Comparison of ENCODE assay signal across 16 mouse cellular contexts in genomic region chr3:98055008-98055345, GRCm38 (mm10). TPM values are rescaled to one million over a fixed set of nuclear protein-coding genes. Genes with fewer than 3 reads are reported as not detected.
DNase-seq lines count a peak whose midpoint lies in the region; ATAC-seq and TF ChIP-seq lines count a peak whose summit lies in the region.
"Had no signal": no experiment of that assay in that cellular context is flagged by ENCODE, and none has a peak within 500 bp of the region (broad histone marks: within the 10 kb centered on the region; RNA-seq: fewer than 3 reads in every experiment).

No protein-coding gene starts in this region.

- no peak for TF ChIP-seq RAD21 in MEL (IDR thresholded peaks at IDR 0.05; ENCODE audit: low read depth, low read length)

- WGBS in forebrain, embryonic 10.5 days = 84% methylated on average over 6 of the region's 6 CpGs
- WGBS in forebrain, embryonic 11.5 days = 82% methylated on average over 6 of the region's 6 CpGs
- 29% methylated on average over 6 of the region's 6 CpGs for WGBS in liver, embryonic 12.5 days (ENCODE audit: insufficient replicate concordance)

- TF ChIP-seq POLR2A in MEL (IDR thresholded peaks at IDR 0.05; ENCODE audit: control insufficient read depth in 1 of 2, insufficient read depth in 1 of 2, low read depth in 1 of 2, low read length in 2 of 2, poor library complexity in 1 of 2) = no peak
- no peak for TF ChIP-seq POLR2A in embryonic fibroblast, embryonic 13.5 days (IDR thresholded peaks at IDR 0.05; ENCODE audit: low read depth, low read length)

- TF ChIP-seq EP300 in MEL (IDR thresholded peaks at IDR 0.05; ENCODE audit: low read depth in 1 of 2, low read length in 2 of 2) = peak; percentile 88 to 90

- H3K79me2 ChIP-seq in MEL (ENCODE audit: control insufficient read depth, insufficient read depth, low read length, poor library complexity) = no peaks in the 10 kb centered on the region

- no peaks in the 10 kb centered on the region for H3K27me3 ChIP-seq in forebrain, embryonic 10.5 days (ENCODE audit: poor library complexity, severe bottlenecking)
- H3K27me3 ChIP-seq in forebrain, embryonic 11.5 days (ENCODE audit: control insufficient read depth, insufficient read depth, low read length) = no peaks in the 10 kb centered on the region
- H3K27me3 ChIP-seq in MEL (ENCODE audit: control insufficient read depth in 1 of 2, insufficient read depth in 2 of 2, low read length in 2 of 2) = no peaks in the 10 kb centered on the region
- no peaks in the 10 kb centered on the region for H3K27me3 ChIP-seq in liver, embryonic 12.5 days (replicated peaks)
- H3K27me3 ChIP-seq: hindbrain, embryonic 15.5 days; midbrain, embryonic 15.5 days; neural tube, embryonic 12.5 days; stomach, embryonic 15.5 days had no signal

- peaks cover 22% of the 10 kb centered on the region; the same call in 1 of the 2 replicates for H3K36me3 ChIP-seq in forebrain, embryonic 10.5 days (replicated peaks)
- H3K36me3 ChIP-seq in forebrain, embryonic 11.5 days (ENCODE audit: control insufficient read depth, insufficient read depth, low read length) = no peaks in the 10 kb centered on the region
- H3K36me3 ChIP-seq in MEL (ENCODE audit: control insufficient read depth in 1 of 2, insufficient read depth in 2 of 2, low read length in 2 of 2) = peaks cover 0 to 31% of the 10 kb centered on the region in 2 experiments; a peak in 2 of 4 replicates
- peaks cover 11% of the 10 kb centered on the region; the same call in 1 of the 2 replicates for H3K36me3 ChIP-seq in liver, embryonic 12.5 days
- H3K36me3 ChIP-seq: hindbrain, embryonic 15.5 days; midbrain, embryonic 15.5 days; neural tube, embryonic 12.5 days; stomach, embryonic 15.5 days had no signal

- H3K4me2 ChIP-seq in forebrain, embryonic 11.5 days (ENCODE audit: low read depth, low read length, severe bottlenecking) = no peak overlapping the region
- peak overlapping the region; percentile 34 for H3K4me2 ChIP-seq in liver, embryonic 12.5 days
- H3K4me2 ChIP-seq: hindbrain, embryonic 15.5 days; midbrain, embryonic 15.5 days; neural tube, embryonic 12.5 days; stomach, embryonic 15.5 days had no signal

- peak overlapping the region; percentile 25; the same call in 1 of the 2 replicates for H3K27ac ChIP-seq in forebrain, embryonic 10.5 days
- H3K27ac ChIP-seq in forebrain, embryonic 11.5 days (ENCODE audit: low read depth, low read length) = no peak overlapping the region
- H3K27ac ChIP-seq in MEL (ENCODE audit: control insufficient read depth, low read depth, low read length) = peak overlapping the region; percentile 65
- H3K27ac ChIP-seq in embryonic fibroblast, embryonic 13.5 days (ENCODE audit: insufficient read depth, low read length) = peak overlapping the region; percentile 45; the same call in 1 of the 2 replicates
- peak overlapping the region; percentile 64; the same call in 1 of the 2 replicates for H3K27ac ChIP-seq in liver, embryonic 12.5 days
- H3K27ac ChIP-seq: hindbrain, embryonic 15.5 days; midbrain, embryonic 15.5 days; neural tube, embryonic 12.5 days; stomach, embryonic 15.5 days had no signal

- H3K9ac ChIP-seq in forebrain, embryonic 11.5 days (ENCODE audit: low read length) = no peak overlapping the region
- H3K9ac ChIP-seq in MEL (ENCODE audit: control insufficient read depth, low read depth, low read length, poor library complexity, severe bottlenecking) = 0 out of 2 replicates have a peak overlapping the region, but pooled peaks have one; percentile 0
- H3K9ac ChIP-seq in liver, embryonic 12.5 days = no peak overlapping the region
- H3K9ac ChIP-seq: hindbrain, embryonic 15.5 days; midbrain, embryonic 15.5 days; neural tube, embryonic 12.5 days; stomach, embryonic 15.5 days had no signal

- H3K4me3 ChIP-seq in forebrain, embryonic 10.5 days = no peak overlapping the region
- no peak overlapping the region for H3K4me3 ChIP-seq in forebrain, embryonic 11.5 days (ENCODE audit: low read depth, low read length)
- no peak overlapping the region for H3K4me3 ChIP-seq in MEL (ENCODE audit: control insufficient read depth in 1 of 2, insufficient read depth in 1 of 2, low read depth in 2 of 2, low read length in 2 of 2)
- H3K4me3 ChIP-seq in embryonic fibroblast, embryonic 13.5 days (ENCODE audit: insufficient read depth, low read length) = no peak overlapping the region
- no peak overlapping the region for H3K4me3 ChIP-seq in liver, embryonic 12.5 days
- H3K4me3 ChIP-seq: hindbrain, embryonic 15.5 days; midbrain, embryonic 15.5 days; neural tube, embryonic 12.5 days; stomach, embryonic 15.5 days had no signal

- no peaks in the 10 kb centered on the region for H3K9me3 ChIP-seq in forebrain, embryonic 10.5 days
- H3K9me3 ChIP-seq in forebrain, embryonic 11.5 days (ENCODE audit: control insufficient read depth, low read length) = no peaks in the 10 kb centered on the region
- no peaks in the 10 kb centered on the region for H3K9me3 ChIP-seq in MEL (replicated peaks; ENCODE audit: insufficient read depth, low read length)
- no peaks in the 10 kb centered on the region for H3K9me3 ChIP-seq in liver, embryonic 12.5 days (replicated peaks)
- H3K9me3 ChIP-seq: hindbrain, embryonic 15.5 days; midbrain, embryonic 15.5 days; neural tube, embryonic 12.5 days; stomach, embryonic 15.5 days had no signal

- no peak for DNase-seq in forebrain, embryonic 10.5 days (ENCODE audit: extremely low spot score, low spot score)
- no peak for DNase-seq in forebrain, embryonic 11.5 days (ENCODE audit: low spot score)
- DNase-seq in MEL (ENCODE audit: low read depth, low spot score) (peak; percentile 78), MN1 (ENCODE audit: low spot score) (no peak)
- no peak for DNase-seq in left cerebral cortex, adult 8-10 months (ENCODE audit: low spot score in 2 of 2)
- DNase-seq in natural killer cell, adult 2 months (ENCODE audit: low spot score in 2 of 2) = no peak
- DNase-seq: adrenal gland, adult 8-10 months; cerebellum, postnatal 14 days; kidney, adult 9 months; thymus, postnatal 25 days had no signal

- ATAC-seq in forebrain, embryonic 11.5 days (replicated peaks; ENCODE audit: low FRiP score) = no peak
- peak; percentile 78 for ATAC-seq in liver, embryonic 12.5 days
- ATAC-seq: midbrain, embryonic 15.5 days had no signal

- H3K4me1 ChIP-seq in forebrain, embryonic 10.5 days = peaks cover 88% of the 10 kb centered on the region
- no peaks in the 10 kb centered on the region; the same call in 1 of the 2 replicates for H3K4me1 ChIP-seq in forebrain, embryonic 11.5 days (replicated peaks; ENCODE audit: control insufficient read depth, insufficient read depth, low read length)
- peaks cover 26 to 29% of the 10 kb centered on the region in 2 experiments for H3K4me1 ChIP-seq in MEL (ENCODE audit: control insufficient read depth in 1 of 2, insufficient read depth in 2 of 2, low read length in 2 of 2)
- peaks cover 24% of the 10 kb centered on the region for H3K4me1 ChIP-seq in embryonic fibroblast, embryonic 13.5 days (ENCODE audit: control insufficient read depth, insufficient read depth, low read length)
- H3K4me1 ChIP-seq in liver, embryonic 12.5 days = peaks cover 75% of the 10 kb centered on the region

- TF ChIP-seq CTCF in MEL (IDR thresholded peaks at IDR 0.05 in 2 of 3, conservative IDR thresholded peaks at IDR 0.05 in 1 of 3; ENCODE audit: control insufficient read depth in 1 of 3, insufficient read depth in 1 of 3, low read depth in 2 of 3, low read length in 3 of 3, poor library complexity in 1 of 3, severe bottlenecking in 1 of 3) = no peak
- TF ChIP-seq CTCF in embryonic fibroblast, embryonic 13.5 days (IDR thresholded peaks at IDR 0.05; ENCODE audit: borderline replicate concordance, insufficient read depth, low read length) = no peak

TF ChIP-seq in MEL, 35 proteins besides CTCF, POLR2A, EP300 and RAD21 (continues in another document):
- TF ChIP-seq ZC3H11A (IDR thresholded peaks at IDR 0.05; ENCODE audit: low read depth, low read length) (0 out of 2 replicates have a peak, but pooled peaks have one; percentile 12), ZKSCAN1 (IDR thresholded peaks at IDR 0.05; ENCODE audit: low read depth, low read length) (no peak), MYC (IDR thresholded peaks at IDR 0.05; ENCODE audit: low read depth, low read length) (peak; percentile 40; the same call in 1 of the 2 replicates), MAX (IDR thresholded peaks at IDR 0.05; ENCODE audit: low read length) (no peak), JUND (IDR thresholded peaks at IDR 0.05; ENCODE audit: low read depth, low read length) (no peak), SMC3 (IDR thresholded peaks at IDR 0.05; ENCODE audit: low read depth, low read length) (no peak; the same call in 1 of the 2 replicates), NELFE (IDR thresholded peaks at IDR 0.05; ENCODE audit: low read depth, low read length) (no peak), SIN3A (IDR thresholded peaks at IDR 0.05; ENCODE audit: low read length) (0 out of 2 replicates have a peak, but pooled peaks have one; percentile 43), MAFK (IDR thresholded peaks at IDR 0.05; ENCODE audit: borderline replicate concordance, low read depth, low read length) (no peak; the same call in 1 of the 2 replicates), USF1 (IDR thresholded peaks at IDR 0.05; ENCODE audit: low read depth, low read length) (no peak), POLR2AphosphoS2 (IDR thresholded peaks at IDR 0.05; ENCODE audit: low read length) (no peak; the same call in 1 of the 2 replicates), TAL1 (IDR thresholded peaks at IDR 0.05; ENCODE audit: low read length) (peak; percentile 47), RCOR1 (IDR thresholded peaks at IDR 0.05; ENCODE audit: low read depth, low read length) (peak; percentile 81), NRF1 (IDR thresholded peaks at IDR 0.05; ENCODE audit: insufficient read depth, low read depth, low read length, poor library complexity, severe bottlenecking) (no peak), BHLHE40 (IDR thresholded peaks at IDR 0.05; ENCODE audit: borderline replicate concordance, low read depth, low read length) (peak; percentile 92), POLR2AphosphoS5 (IDR thresholded peaks at IDR 0.05; ENCODE audit: borderline replicate concordance, low read depth, low read length) (no peak), CHD1 (IDR thresholded peaks at IDR 0.05; ENCODE audit: low read depth, low read length) (no peak), USF2 (IDR thresholded peaks at IDR 0.05; ENCODE audit: borderline replicate concordance in 1 of 2, insufficient read depth in 1 of 2, low read depth in 1 of 2, low read length in 2 of 2) (no peak)

RNA-seq across cellular contexts. Expression of gene Notch2, which starts 41.6 kb away (rescaled TPM):
- 19.1 and 21.2 TPM in 2 replicates for polyA plus RNA-seq in forebrain, embryonic 10.5 days (2016; fragmentation: Nextera tagmentation; extraction: Ambion mirVana)
- 27.6 TPM in 2 replicates for polyA plus RNA-seq in forebrain, embryonic 11.5 days (2014; fragmentation: Nextera tagmentation; extraction: Ambion mirVana)
- total RNA-seq in MEL (2012; rRNA removed) = 16.6 and 22.7 TPM in 2 replicates
- polyA plus RNA-seq in MEL (2012; ENCODE audit: insufficient read depth in 1 of 2, insufficient read length in 2 of 2, low read depth in 1 of 2, low replicate concordance in 2 of 2, missing spikeins in 1 of 2) = 10 to 100 TPM; 16.2 to 36.6 TPM
- 45.2 and 49.4 TPM in 2 replicates for polyA plus RNA-seq in embryonic fibroblast, embryonic 13.5 days (2011; ENCODE audit: insufficient read length, low read depth, missing spikeins)
- 8.7 and 10.1 TPM in 2 replicates for polyA plus RNA-seq in liver, embryonic 12.5 days (2016; fragmentation: Nextera tagmentation; extraction: Ambion mirVana)
- total RNA-seq in left cerebral cortex, adult 8-10 months (2022) = 10 to 100 TPM; 16.3 to 17.9 (median 17.1) TPM
